Mouse (Mus musculus) testis, adult 2 months (tissue): ENCODE measurements around the gene Hand2. TPM values are rescaled to one million over a fixed set of nuclear protein-coding genes. Genes with fewer than 3 reads are reported as not detected.

ENCODE experiments used
- H3K27ac ChIP-seq: fragments of 200-500 bp; 2 replicates; pipeline ENCODE4 v1.5.1; 2012; ENCODE audit warnings: low read depth, low read length; ENCODE audit not compliant: control insufficient read depth, insufficient read depth
- H3K27me3 ChIP-seq: fragments of 200-500 bp; 2 replicates; pipeline ENCODE4 v1.6.1; 2012; ENCODE audit warnings: mild to moderate bottlenecking, low read length, moderate library complexity; ENCODE audit not compliant: control insufficient read depth, insufficient read depth
- H3K36me3 ChIP-seq: fragments of 200-500 bp; 2 replicates; pipeline ENCODE4 v1.6.1; 2012; ENCODE audit warnings: mild to moderate bottlenecking, low read length; ENCODE audit not compliant: control insufficient read depth, insufficient read depth
- H3K4me1 ChIP-seq: fragments of 200-500 bp; 2 replicates; pipeline ENCODE4 v1.6.1; 2012; ENCODE audit warnings: low read length; ENCODE audit not compliant: control insufficient read depth, insufficient read depth
- H3K4me3 ChIP-seq: fragments of 200-500 bp; 2 replicates; pipeline ENCODE4 v1.5.1; 2012; ENCODE audit warnings: low read depth, mild to moderate bottlenecking, low read length, moderate library complexity, mixed read lengths; ENCODE audit not compliant: control insufficient read depth
- CTCF ChIP-seq: fragments of 200-500 bp; IDR thresholded peaks from 2 replicates; pipeline ENCODE4 v1.5.1; 2012; ENCODE audit warnings: low read depth, mild to moderate bottlenecking, inconsistent platforms, low read length, moderate library complexity; ENCODE audit not compliant: control insufficient read depth, insufficient read depth, insufficient replicate concordance
- POLR2A ChIP-seq: fragments of 200-500 bp; IDR thresholded peaks from 2 replicates; pipeline ENCODE4 v1.6.1; 2012; ENCODE audit warnings: low read depth, mild to moderate bottlenecking, inconsistent platforms, low read length, moderate library complexity; ENCODE audit not compliant: control insufficient read depth
- polyA plus RNA-seq: library from polyadenylated mRNA; depleted of rRNA; stranded (reverse); fragments of >200 nt; gene quantifications from 2 replicates; pipeline ENCODE4 v1.2.3, GENCODE M21; 2012; rRNA removed

The Hand2 gene
- polyA plus RNA-seq, 1 experiment: 0.05 TPM

DNA sequence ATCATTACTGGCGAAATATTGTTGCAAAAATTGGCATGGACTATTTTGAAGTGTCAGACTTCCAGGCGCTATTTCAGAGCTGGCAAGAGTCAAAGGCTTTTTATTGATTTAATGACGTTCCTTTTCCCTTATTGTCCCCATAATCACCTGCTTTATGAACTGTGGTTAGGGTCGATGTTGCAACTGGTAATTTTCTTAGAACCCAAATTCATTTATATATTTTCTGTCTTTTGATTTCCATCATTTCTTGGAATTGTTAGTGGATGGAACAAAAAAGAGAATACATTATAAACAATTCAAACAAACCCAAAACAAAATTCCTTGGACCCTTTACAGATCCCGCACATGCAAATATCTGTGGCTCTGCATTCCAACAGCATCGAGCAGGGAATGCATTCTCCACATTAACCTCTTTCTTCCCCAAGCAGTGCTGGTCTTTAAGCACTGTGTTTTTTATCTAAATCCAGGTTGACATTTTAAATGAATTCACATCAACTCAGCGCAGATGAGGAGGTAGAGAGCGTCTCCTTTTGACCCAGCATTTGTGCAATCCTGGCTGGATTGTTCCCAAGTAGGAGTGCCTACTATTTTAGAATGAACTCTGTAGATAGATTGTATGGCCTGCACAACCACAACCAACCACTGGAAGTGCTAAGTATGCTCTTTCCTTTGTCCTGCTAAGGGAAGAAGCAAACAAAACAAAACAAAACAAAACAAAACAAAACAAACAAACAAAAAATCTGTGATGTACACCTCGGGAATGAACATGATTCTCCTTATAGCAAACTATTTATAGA is 35.9 kb downstream of the Hand2 start:
- Histone ChIP-seq H3K27ac (no peak overlapping the region), H3K4me3 (no peak overlapping the region), H3K4me1 (peaks cover 6% of the 10 kb centered on the region), H3K27me3 (no peaks in the 10 kb centered on the region), H3K36me3 (no peaks in the 10 kb centered on the region)
- TF ChIP-seq CTCF (no peak), POLR2A (no peak)

GRCm38 (mm10) chr8:57360493-57360892 is 39.7 kb downstream of the Hand2 start:
- Histone ChIP-seq H3K4me3 (no peak overlapping the region), H3K36me3 (no peaks in the 10 kb centered on the region), H3K27me3 (no peaks in the 10 kb centered on the region), H3K27ac (no peak overlapping the region), H3K4me1 (no peaks in the 10 kb centered on the region)
- TF ChIP-seq CTCF (no peak), POLR2A (no peak)

DNA sequence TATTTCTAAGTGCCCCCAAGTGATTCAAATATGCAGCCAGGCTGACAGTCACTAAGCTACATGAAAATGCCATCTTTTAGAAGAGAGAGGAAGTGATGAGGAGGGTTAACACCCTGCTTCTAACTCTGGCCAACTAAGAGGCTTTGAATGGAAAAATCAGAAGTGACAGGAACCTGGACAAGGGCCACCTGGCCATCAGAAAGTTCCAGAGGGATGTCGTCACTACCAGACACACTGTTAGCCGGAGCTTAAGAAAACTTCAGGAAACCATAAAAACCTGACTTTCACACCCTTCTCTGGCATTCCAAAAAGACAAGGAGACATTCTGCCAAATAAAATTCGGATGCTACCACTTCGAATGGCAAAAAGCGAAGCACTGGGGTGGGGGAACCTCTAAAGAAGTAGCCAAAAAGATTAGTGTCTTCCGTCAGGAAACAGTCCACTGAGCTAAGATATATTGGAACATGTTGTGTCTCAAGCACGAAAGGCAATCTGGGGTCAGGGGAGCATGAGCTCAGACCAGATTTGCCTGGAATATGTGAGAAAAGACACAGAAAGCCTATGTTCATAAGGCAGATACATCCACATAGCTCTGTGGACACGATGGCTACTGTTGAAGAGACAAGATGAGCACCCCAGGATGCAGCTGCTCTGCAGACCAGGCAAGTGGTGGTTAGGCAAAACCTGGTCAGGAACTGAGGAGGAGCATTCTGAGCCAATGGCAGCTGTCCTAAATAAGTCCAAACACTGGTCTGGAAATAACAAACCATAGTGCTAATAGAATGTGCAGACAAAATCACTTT is 40.4 kb downstream of the Hand2 start:
- TF ChIP-seq POLR2A: no peak
- TF ChIP-seq CTCF: no peak
- no peaks in the 10 kb centered on the region for H3K4me1 ChIP-seq
- H3K27me3 ChIP-seq: no peaks in the 10 kb centered on the region
- no peak overlapping the region for H3K4me3 ChIP-seq
- no peak overlapping the region for H3K27ac ChIP-seq
- no peaks in the 10 kb centered on the region for H3K36me3 ChIP-seq

GRCm38 (mm10) chr8:57362881-57363280 is 42.1 kb downstream of the Hand2 start:
- H3K4me1 ChIP-seq: no peaks in the 10 kb centered on the region
- no peaks in the 10 kb centered on the region for H3K27me3 ChIP-seq
- no peak for TF ChIP-seq POLR2A
- no peak for TF ChIP-seq CTCF
- no peaks in the 10 kb centered on the region for H3K36me3 ChIP-seq
- no peak overlapping the region for H3K27ac ChIP-seq
- H3K4me3 ChIP-seq: no peak overlapping the region

GRCm38 (mm10) chr8:57374044-57374443 is 53.3 kb downstream of the Hand2 start:
- no peak overlapping the region for H3K27ac ChIP-seq
- TF ChIP-seq POLR2A: no peak
- TF ChIP-seq CTCF: no peak
- H3K36me3 ChIP-seq: no peaks in the 10 kb centered on the region
- no peaks in the 10 kb centered on the region for H3K27me3 ChIP-seq
- peaks cover 7% of the 10 kb centered on the region for H3K4me1 ChIP-seq
- H3K4me3 ChIP-seq: no peak overlapping the region

Other genes with a start within 250 kb of the Hand2 start
- gene Scrg1, start 134.9 kb downstream of the Hand2 start, polyA plus RNA-seq: not detected in 2 replicates
- gene Sap30, start 166.9 kb downstream of the Hand2 start, polyA plus RNA-seq: 10.5 and 12.9 TPM in 2 replicates
- 16.3 and 22.0 TPM in 2 replicates for gene Hmgb2, start 190.9 kb downstream of the Hand2 start, polyA plus RNA-seq